Mouse (Mus musculus): Measurements from ENCODE around the gene Gm13420. TPM values are rescaled to one million over a fixed set of nuclear protein-coding genes. Genes with fewer than 3 reads are reported as not detected.

Gm13420 gene
- polyA plus RNA-seq, 1 experiment from 2014 or later, result not detected

GRCm38 (mm10) chr2:29733348-29733747 lies 18.1 kb downstream of the Gm13420 start:
- no peaks in the 10 kb centered on the region for H3K27me3 ChIP-seq (ENCODE audit: control insufficient read depth, insufficient read depth, low read length)
- no peak for ATAC-seq (replicated peaks; ENCODE audit: low FRiP score)
- no peak overlapping the region for H3K4me2 ChIP-seq (ENCODE audit: low read depth, low read length, severe bottlenecking)
- H3K36me3 ChIP-seq (ENCODE audit: control insufficient read depth, insufficient read depth, low read length), result peaks cover 8% of the 10 kb centered on the region; the same call in 1 of the 2 replicates
- no peaks in the 10 kb centered on the region for H3K9me3 ChIP-seq (ENCODE audit: control insufficient read depth, low read length)
- H3K4me3 ChIP-seq (ENCODE audit: low read depth, low read length), result no peak overlapping the region
- DNase-seq (ENCODE audit: low spot score), result no peak
- H3K4me1 ChIP-seq (replicated peaks; ENCODE audit: control insufficient read depth, insufficient read depth, low read length), result no peaks in the 10 kb centered on the region
- no peak overlapping the region for H3K27ac ChIP-seq (ENCODE audit: low read depth, low read length)
- 97% methylated on average over 5 of the region's 5 CpGs for WGBS
- no peak overlapping the region for H3K9ac ChIP-seq (ENCODE audit: low read length)

GRCm38 (mm10) chr2:29732559-29732958 lies 18.9 kb downstream of the Gm13420 start:
- no peak overlapping the region for H3K4me2 ChIP-seq (ENCODE audit: low read depth, low read length, severe bottlenecking)
- 91% methylated on average over 10 of the region's 10 CpGs for WGBS
- no peaks in the 10 kb centered on the region for H3K4me1 ChIP-seq (replicated peaks; ENCODE audit: control insufficient read depth, insufficient read depth, low read length)
- H3K27ac ChIP-seq (ENCODE audit: low read depth, low read length), result no peak overlapping the region
- H3K36me3 ChIP-seq (ENCODE audit: control insufficient read depth, insufficient read depth, low read length), result peaks cover 8% of the 10 kb centered on the region; the same call in 1 of the 2 replicates
- H3K9me3 ChIP-seq (ENCODE audit: control insufficient read depth, low read length), result no peaks in the 10 kb centered on the region
- H3K27me3 ChIP-seq (ENCODE audit: control insufficient read depth, insufficient read depth, low read length), result no peaks in the 10 kb centered on the region
- no peak overlapping the region for H3K9ac ChIP-seq (ENCODE audit: low read length)
- no peak for DNase-seq (ENCODE audit: low spot score)
- ATAC-seq (replicated peaks; ENCODE audit: low FRiP score), result no peak
- no peak overlapping the region for H3K4me3 ChIP-seq (ENCODE audit: low read depth, low read length)

GRCm38 (mm10) chr2:29731545-29731944 lies 19.9 kb downstream of the Gm13420 start:
- ATAC-seq (replicated peaks; ENCODE audit: low FRiP score) (no peak), DNase-seq (ENCODE audit: low spot score) (no peak)
- Histone ChIP-seq H3K4me3 (ENCODE audit: low read depth, low read length) (no peak overlapping the region), H3K9ac (ENCODE audit: low read length) (no peak overlapping the region), H3K9me3 (ENCODE audit: control insufficient read depth, low read length) (no peaks in the 10 kb centered on the region), H3K36me3 (ENCODE audit: control insufficient read depth, insufficient read depth, low read length) (peaks cover 8% of the 10 kb centered on the region; the same call in 1 of the 2 replicates), H3K4me1 (replicated peaks; ENCODE audit: control insufficient read depth, insufficient read depth, low read length) (no peaks in the 10 kb centered on the region), H3K4me2 (ENCODE audit: low read depth, low read length, severe bottlenecking) (no peak overlapping the region), H3K27me3 (ENCODE audit: control insufficient read depth, insufficient read depth, low read length) (no peaks in the 10 kb centered on the region), H3K27ac (ENCODE audit: low read depth, low read length) (no peak overlapping the region)
- WGBS, result 74% methylated on average over 3 of the region's 3 CpGs

- Histone ChIP-seq H3K4me1 (replicated peaks; ENCODE audit: control insufficient read depth, insufficient read depth, low read length) (no peaks in the 10 kb centered on the region), H3K36me3 (ENCODE audit: control insufficient read depth, insufficient read depth, low read length) (no peaks in the 10 kb centered on the region; the same call in 1 of the 2 replicates), H3K27ac (ENCODE audit: low read depth, low read length) (no peak overlapping the region), H3K4me3 (ENCODE audit: low read depth, low read length) (no peak overlapping the region), H3K9me3 (ENCODE audit: control insufficient read depth, low read length) (no peaks in the 10 kb centered on the region), H3K4me2 (ENCODE audit: low read depth, low read length, severe bottlenecking) (no peak overlapping the region), H3K9ac (ENCODE audit: low read length) (no peak overlapping the region), H3K27me3 (ENCODE audit: control insufficient read depth, insufficient read depth, low read length) (no peaks in the 10 kb centered on the region)
- no peak for DNase-seq (ENCODE audit: low spot score)
- no peak for ATAC-seq (replicated peaks; ENCODE audit: low FRiP score)
- WGBS, result 55% methylated on average over 2 of the region's 2 CpGs
Measured at GRCm38 (mm10) chr2:29729500-29729899, 22.0 kb downstream of the Gm13420 start.

- WGBS, result 84% methylated on average over 5 of the region's 5 CpGs
- Histone ChIP-seq H3K4me3 (ENCODE audit: low read depth, low read length) (no peak overlapping the region), H3K27me3 (ENCODE audit: control insufficient read depth, insufficient read depth, low read length) (no peaks in the 10 kb centered on the region), H3K4me1 (replicated peaks; ENCODE audit: control insufficient read depth, insufficient read depth, low read length) (no peaks in the 10 kb centered on the region), H3K36me3 (ENCODE audit: control insufficient read depth, insufficient read depth, low read length) (no peaks in the 10 kb centered on the region; the same call in 1 of the 2 replicates), H3K27ac (ENCODE audit: low read depth, low read length) (no peak overlapping the region), H3K9me3 (ENCODE audit: control insufficient read depth, low read length) (no peaks in the 10 kb centered on the region), H3K9ac (ENCODE audit: low read length) (no peak overlapping the region), H3K4me2 (ENCODE audit: low read depth, low read length, severe bottlenecking) (no peak overlapping the region)
- DNase-seq (ENCODE audit: low spot score) (no peak), ATAC-seq (replicated peaks; ENCODE audit: low FRiP score) (no peak)
Measured at GRCm38 (mm10) chr2:29724664-29725365, 26.7 kb downstream of the Gm13420 start.

- Histone ChIP-seq H3K9me3 (ENCODE audit: control insufficient read depth, low read length) (no peaks in the 10 kb centered on the region), H3K9ac (ENCODE audit: low read length) (no peak overlapping the region), H3K36me3 (ENCODE audit: control insufficient read depth, insufficient read depth, low read length) (no peaks in the 10 kb centered on the region; the same call in 1 of the 2 replicates), H3K4me3 (ENCODE audit: low read depth, low read length) (no peak overlapping the region), H3K4me2 (ENCODE audit: low read depth, low read length, severe bottlenecking) (no peak overlapping the region), H3K27ac (ENCODE audit: low read depth, low read length) (no peak overlapping the region), H3K4me1 (replicated peaks; ENCODE audit: control insufficient read depth, insufficient read depth, low read length) (no peaks in the 10 kb centered on the region), H3K27me3 (ENCODE audit: control insufficient read depth, insufficient read depth, low read length) (no peaks in the 10 kb centered on the region)
- WGBS, result 94% methylated on average over 3 of the region's 3 CpGs
- no peak for ATAC-seq (replicated peaks; ENCODE audit: low FRiP score)
- no peak for DNase-seq (ENCODE audit: low spot score)
Measured at GRCm38 (mm10) chr2:29723132-29723531, 28.4 kb downstream of the Gm13420 start.

- DNase-seq (ENCODE audit: low spot score), result no peak
- Histone ChIP-seq H3K9me3 (ENCODE audit: control insufficient read depth, low read length) (no peaks in the 10 kb centered on the region), H3K27ac (ENCODE audit: low read depth, low read length) (no peak overlapping the region), H3K4me1 (replicated peaks; ENCODE audit: control insufficient read depth, insufficient read depth, low read length) (0 out of 2 replicates have a peak, but pooled peaks cover 2% of the 10 kb centered on the region), H3K27me3 (ENCODE audit: control insufficient read depth, insufficient read depth, low read length) (no peaks in the 10 kb centered on the region), H3K4me2 (ENCODE audit: low read depth, low read length, severe bottlenecking) (no peak overlapping the region), H3K36me3 (ENCODE audit: control insufficient read depth, insufficient read depth, low read length) (no peaks in the 10 kb centered on the region), H3K4me3 (ENCODE audit: low read depth, low read length) (no peak overlapping the region), H3K9ac (ENCODE audit: low read length) (no peak overlapping the region)
- 92% methylated on average over 5 of the region's 5 CpGs for WGBS
- ATAC-seq (replicated peaks; ENCODE audit: low FRiP score), result no peak
Measured at GRCm38 (mm10) chr2:29718581-29718980, 32.9 kb downstream of the Gm13420 start.

- Histone ChIP-seq H3K4me2 (ENCODE audit: low read depth, low read length, severe bottlenecking) (no peak overlapping the region), H3K4me1 (replicated peaks; ENCODE audit: control insufficient read depth, insufficient read depth, low read length) (0 out of 2 replicates have a peak, but pooled peaks cover 2% of the 10 kb centered on the region), H3K36me3 (ENCODE audit: control insufficient read depth, insufficient read depth, low read length) (no peaks in the 10 kb centered on the region), H3K27ac (ENCODE audit: low read depth, low read length) (peak overlapping the region; percentile 46; the same call in 1 of the 2 replicates), H3K9me3 (ENCODE audit: control insufficient read depth, low read length) (no peaks in the 10 kb centered on the region), H3K4me3 (ENCODE audit: low read depth, low read length) (no peak overlapping the region), H3K27me3 (ENCODE audit: control insufficient read depth, insufficient read depth, low read length) (no peaks in the 10 kb centered on the region), H3K9ac (ENCODE audit: low read length) (no peak overlapping the region)
- DNase-seq (ENCODE audit: low spot score) (peak; percentile 74), ATAC-seq (replicated peaks; ENCODE audit: low FRiP score) (no peak)
- 20% methylated on average over 6 of the region's 6 CpGs for WGBS
Measured at GRCm38 (mm10) chr2:29716691-29717090, 34.8 kb downstream of the Gm13420 start.

- no peaks in the 10 kb centered on the region for H3K36me3 ChIP-seq (ENCODE audit: control insufficient read depth, insufficient read depth, low read length)
- WGBS, result 51% methylated on average over 7 of the region's 7 CpGs
- ATAC-seq (replicated peaks; ENCODE audit: low FRiP score), result no peak
- no peaks in the 10 kb centered on the region for H3K9me3 ChIP-seq (ENCODE audit: control insufficient read depth, low read length)
- H3K4me1 ChIP-seq (replicated peaks; ENCODE audit: control insufficient read depth, insufficient read depth, low read length), result 0 out of 2 replicates have a peak, but pooled peaks cover 2% of the 10 kb centered on the region
- peak overlapping the region; percentile 46 for H3K27ac ChIP-seq (ENCODE audit: low read depth, low read length)
- H3K4me2 ChIP-seq (ENCODE audit: low read depth, low read length, severe bottlenecking), result no peak overlapping the region
- H3K4me3 ChIP-seq (ENCODE audit: low read depth, low read length), result no peak overlapping the region
- DNase-seq (ENCODE audit: low spot score), result no peak
- no peaks in the 10 kb centered on the region for H3K27me3 ChIP-seq (ENCODE audit: control insufficient read depth, insufficient read depth, low read length)
- no peak overlapping the region; the same call in 1 of the 2 replicates for H3K9ac ChIP-seq (ENCODE audit: low read length)
Measured at GRCm38 (mm10) chr2:29716143-29716542, 35.3 kb downstream of the Gm13420 start.

Data from forebrain, embryonic 11.5 days (tissue).